Mouse (Mus musculus): ENCODE data around the gene Gm14525. TPM values are rescaled to one million over a fixed set of nuclear protein-coding genes. Genes with fewer than 3 reads are reported as not detected.
"Not testable (repeated sequence)": the region's sequence is repeated elsewhere in the genome, so short reads cannot be mapped to it uniquely, and the experiment has no call there.

Gm14525 gene
- polyA plus RNA-seq (2012; rRNA removed) = 0.37 and 1.3 TPM in 2 replicates

DNA sequence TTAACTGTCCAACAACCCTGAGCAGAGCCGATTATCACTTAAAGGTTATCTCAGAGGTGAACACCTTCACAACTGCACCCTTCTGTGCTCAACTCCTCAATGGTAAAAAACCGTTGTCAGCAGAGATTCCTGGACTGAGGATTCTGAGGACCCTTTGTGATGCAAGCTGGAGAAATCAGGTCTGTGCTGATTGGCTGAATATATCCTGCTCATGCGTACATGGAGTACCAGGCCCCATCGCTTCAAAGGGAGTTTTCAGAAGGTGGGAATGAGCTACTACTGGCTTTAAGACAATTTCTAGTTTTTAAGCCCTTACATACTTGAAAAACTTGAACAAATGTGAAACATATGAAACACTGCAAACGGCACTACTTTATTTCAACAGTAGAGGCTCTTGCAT, at the start of gene Gm14525:
Gene Gm14525 (minus strand): TSS at position 101 of the 400 bp plus-strand sequence.
- H3K4me1 ChIP-seq (ENCODE audit: control insufficient read depth, insufficient read depth, low read length); H3K36me3 ChIP-seq (ENCODE audit: control insufficient read depth, insufficient read depth, low read length); H3K27me3 ChIP-seq (ENCODE audit: control insufficient read depth, insufficient read depth, low read length); H3K27ac ChIP-seq (ENCODE audit: control insufficient read depth, insufficient read depth, low read depth, low read length); H3K4me3 ChIP-seq (ENCODE audit: control insufficient read depth, low read depth, low read length): not testable (repeated sequence)

Other genes starting within 250 kb of the Gm14525 start
- not detected in 2 replicates for gene Slx, start 157.1 kb downstream of the Gm14525 start, polyA plus RNA-seq (2012; rRNA removed)
- 0.72 and 1.2 TPM in 2 replicates for gene Gm6121, start 233.1 kb upstream of the Gm14525 start, polyA plus RNA-seq (2012; rRNA removed)

Measured in testis, adult 2 months (tissue).